In genomic region chr9:56927191-56928012, GRCm38 (mm10) we compare ENCODE assay signal across 7 mouse cellular contexts. TPM values are rescaled to one million over a fixed set of nuclear protein-coding genes. Genes with fewer than 3 reads are reported as not detected.
DNase-seq lines count a peak whose midpoint lies in the region; ATAC-seq and TF ChIP-seq lines count a peak whose summit lies in the region.

No protein-coding gene starts in this region.

- peak overlapping the region; percentile 80 for H3K4me3 ChIP-seq in G1E (ENCODE audit: low read depth, low read length)
- H3K4me3 ChIP-seq in bone marrow macrophage, adult 2 months (ENCODE audit: insufficient read depth, low read length) = peak overlapping the region; percentile 90
- H3K4me3 ChIP-seq in intestine, postnatal 0 days (ENCODE audit: low read depth, low read length) = peak overlapping the region; percentile 59
- peak overlapping the region; percentile 62 for H3K4me3 ChIP-seq in neural tube, embryonic 15.5 days (replicated peaks)

- no peaks in the 10 kb centered on the region for H3K9me3 ChIP-seq in G1E (replicated peaks)
- no peaks in the 10 kb centered on the region for H3K9me3 ChIP-seq in intestine, postnatal 0 days (ENCODE audit: control insufficient read depth)
- H3K9me3 ChIP-seq in neural tube, embryonic 15.5 days (replicated peaks) = no peaks in the 10 kb centered on the region

- 3% methylated on average over 35 of the region's 35 CpGs for WGBS in intestine, postnatal 0 days
- WGBS in neural tube, embryonic 15.5 days = under 1% methylated on average over 35 of the region's 35 CpGs

- H3K27me3 ChIP-seq in G1E (ENCODE audit: insufficient read depth, low read length) = peaks cover 29% of the 10 kb centered on the region
- peaks cover 15% of the 10 kb centered on the region for H3K27me3 ChIP-seq in intestine, postnatal 0 days (replicated peaks; ENCODE audit: control insufficient read depth, insufficient read depth, low read length)
- peaks cover 7% of the 10 kb centered on the region; the same call in 1 of the 2 replicates for H3K27me3 ChIP-seq in neural tube, embryonic 15.5 days (replicated peaks)

- H3K27ac ChIP-seq in bone marrow macrophage, adult 2 months (ENCODE audit: insufficient read depth, low read depth, low read length) = peak overlapping the region; percentile 71
- peak overlapping the region; percentile 79 for H3K27ac ChIP-seq in intestine, postnatal 0 days (ENCODE audit: low read depth, low read length)
- peak overlapping the region; percentile 87 for H3K27ac ChIP-seq in neural tube, embryonic 15.5 days (replicated peaks)

- TF ChIP-seq CTCF in G1E (IDR thresholded peaks at IDR 0.05; ENCODE audit: low read depth, low read length) = no peak
- TF ChIP-seq CTCF in bone marrow macrophage, adult 2 months (IDR thresholded peaks at IDR 0.05; ENCODE audit: low read depth, low read length) = no peak
- TF ChIP-seq CTCF in intestine, postnatal 0 days (IDR thresholded peaks at IDR 0.05; ENCODE audit: low read depth) = no peak

- no peak for ATAC-seq in G1E (ENCODE audit: extremely low read depth, insufficient number of reproducible peaks, low FRiP score, poor library complexity, severe bottlenecking)
- ATAC-seq in intestine, postnatal 0 days = no peak
- ATAC-seq in neural tube, embryonic 15.5 days (ENCODE audit: low FRiP score) = peak; percentile 49; the same call in 1 of the 2 replicates

- peaks cover 36% of the 10 kb centered on the region for H3K4me1 ChIP-seq in G1E (ENCODE audit: insufficient read depth, low read depth, low read length)
- peaks cover 38% of the 10 kb centered on the region for H3K4me1 ChIP-seq in bone marrow macrophage, adult 2 months (ENCODE audit: control insufficient read depth, insufficient read depth, low read length)
- H3K4me1 ChIP-seq in intestine, postnatal 0 days (replicated peaks; ENCODE audit: control insufficient read depth, insufficient read depth, low read length) = 0 out of 2 replicates have a peak, but pooled peaks cover 4% of the 10 kb centered on the region
- peaks cover 49% of the 10 kb centered on the region for H3K4me1 ChIP-seq in neural tube, embryonic 15.5 days

- TF ChIP-seq POLR2A in bone marrow macrophage, adult 2 months (IDR thresholded peaks at IDR 0.05; ENCODE audit: borderline replicate concordance, low read depth, low read length) = no peak

- peak; percentile 55 for DNase-seq in G1E (ENCODE audit: low spot score)
- peak; percentile 99 for DNase-seq in heart, adult 11 months
- peak; percentile 73 to 77 for DNase-seq in lung, adult 18-20 months
- no peak for DNase-seq in layer of hippocampus, adult 9-10 months (ENCODE audit: low spot score)

- H3K9ac ChIP-seq in intestine, postnatal 0 days (ENCODE audit: low read depth, low read length) = peak overlapping the region; percentile 45
- peak overlapping the region; percentile 55 for H3K9ac ChIP-seq in neural tube, embryonic 15.5 days (replicated peaks)

- peaks cover 18% of the 10 kb centered on the region for H3K36me3 ChIP-seq in G1E (replicated peaks)
- H3K36me3 ChIP-seq in intestine, postnatal 0 days (ENCODE audit: control insufficient read depth, insufficient read depth) = peaks cover 5% of the 10 kb centered on the region; the same call in 1 of the 2 replicates
- no peaks in the 10 kb centered on the region for H3K36me3 ChIP-seq in neural tube, embryonic 15.5 days

- H3K4me2 ChIP-seq in intestine, postnatal 0 days (replicated peaks; ENCODE audit: low read depth) = peak overlapping the region; percentile 81
- H3K4me2 ChIP-seq in neural tube, embryonic 15.5 days = peak overlapping the region; percentile 98

RNA-seq across cellular contexts. Expression of gene Snx33, which starts 0.8 kb away (rescaled TPM):
- 5.8 and 6.9 TPM in 2 replicates for total RNA-seq in G1E (2014; fragmentation: Nextera tagmentation)
- total RNA-seq in G1E (2017) = 6.5 and 7.4 TPM in 2 replicates
- 0.96 and 1.2 TPM in 2 replicates for polyA plus RNA-seq in G1E (2012)
- 10.8 and 12.5 TPM in 2 replicates for polyA plus RNA-seq in bone marrow macrophage, adult 2 months (2012; ENCODE audit: insufficient read depth, insufficient read length, missing spikeins)
- polyA plus RNA-seq in intestine, postnatal 0 days (2015; fragmentation: Nextera tagmentation; extraction: Ambion mirVana) = 2.0 and 2.5 TPM in 2 replicates
- polyA plus RNA-seq in neural tube, embryonic 15.5 days (2015; fragmentation: Nextera tagmentation; extraction: Ambion mirVana) = 2.2 and 3.2 TPM in 2 replicates

RNA-seq across cellular contexts. Expression of gene Imp3, which starts 9.9 kb away (rescaled TPM):
- total RNA-seq in G1E (2014; fragmentation: Nextera tagmentation) = 42.1 and 49.6 TPM in 2 replicates
- total RNA-seq in G1E (2017) = 67.1 and 72.5 TPM in 2 replicates
- 61.8 and 68.6 TPM in 2 replicates for polyA plus RNA-seq in G1E (2012)
- 62.4 and 64.1 TPM in 2 replicates for polyA plus RNA-seq in bone marrow macrophage, adult 2 months (2012; ENCODE audit: insufficient read depth, insufficient read length, missing spikeins)
- 58.4 and 59.8 TPM in 2 replicates for polyA plus RNA-seq in intestine, postnatal 0 days (2015; fragmentation: Nextera tagmentation; extraction: Ambion mirVana)
- polyA plus RNA-seq in neural tube, embryonic 15.5 days (2015; fragmentation: Nextera tagmentation; extraction: Ambion mirVana) = 73.7 and 77.5 TPM in 2 replicates

RNA-seq across cellular contexts. Expression of gene Snupn, which starts 23.3 kb away (rescaled TPM):
- total RNA-seq in G1E (2014; fragmentation: Nextera tagmentation) (18.2 and 19.2 TPM in 2 replicates), G1E (2017) (18.7 and 21.3 TPM in 2 replicates)
- polyA plus RNA-seq in G1E (2012) = 1.7 and 2.4 TPM in 2 replicates
- 5.2 and 8.1 TPM in 2 replicates for polyA plus RNA-seq in bone marrow macrophage, adult 2 months (2012; ENCODE audit: insufficient read depth, insufficient read length, missing spikeins)
- 5.6 and 5.9 TPM in 2 replicates for polyA plus RNA-seq in intestine, postnatal 0 days (2015; fragmentation: Nextera tagmentation; extraction: Ambion mirVana)
- polyA plus RNA-seq in neural tube, embryonic 15.5 days (2015; fragmentation: Nextera tagmentation; extraction: Ambion mirVana) = 28.3 and 29.6 TPM in 2 replicates
